Mouse (Mus musculus): Measurements from ENCODE around the gene Dbndd2.

Dbndd2 gene

DNA sequence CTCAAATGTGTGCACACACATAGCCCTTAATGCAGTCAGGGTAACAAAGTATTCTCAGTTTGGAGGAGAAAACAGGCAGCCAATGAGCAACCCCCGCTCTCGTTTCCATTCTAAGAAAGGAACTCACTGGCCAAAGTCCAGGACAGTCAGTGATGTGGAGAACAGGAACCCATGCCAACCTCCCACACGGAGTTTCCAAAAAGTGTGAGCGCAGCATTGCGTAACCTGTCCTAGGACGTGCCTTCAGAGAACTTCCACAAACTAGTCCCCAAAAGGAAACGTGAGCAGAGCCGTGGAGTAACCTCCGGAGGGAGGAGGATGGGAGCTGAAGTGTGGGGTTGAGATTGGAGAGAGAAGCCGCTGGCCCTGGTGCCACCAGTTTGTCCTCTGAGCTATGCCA, 31.1 kb upstream of the Dbndd2 start:
- no peak for DNase-seq

DNA sequence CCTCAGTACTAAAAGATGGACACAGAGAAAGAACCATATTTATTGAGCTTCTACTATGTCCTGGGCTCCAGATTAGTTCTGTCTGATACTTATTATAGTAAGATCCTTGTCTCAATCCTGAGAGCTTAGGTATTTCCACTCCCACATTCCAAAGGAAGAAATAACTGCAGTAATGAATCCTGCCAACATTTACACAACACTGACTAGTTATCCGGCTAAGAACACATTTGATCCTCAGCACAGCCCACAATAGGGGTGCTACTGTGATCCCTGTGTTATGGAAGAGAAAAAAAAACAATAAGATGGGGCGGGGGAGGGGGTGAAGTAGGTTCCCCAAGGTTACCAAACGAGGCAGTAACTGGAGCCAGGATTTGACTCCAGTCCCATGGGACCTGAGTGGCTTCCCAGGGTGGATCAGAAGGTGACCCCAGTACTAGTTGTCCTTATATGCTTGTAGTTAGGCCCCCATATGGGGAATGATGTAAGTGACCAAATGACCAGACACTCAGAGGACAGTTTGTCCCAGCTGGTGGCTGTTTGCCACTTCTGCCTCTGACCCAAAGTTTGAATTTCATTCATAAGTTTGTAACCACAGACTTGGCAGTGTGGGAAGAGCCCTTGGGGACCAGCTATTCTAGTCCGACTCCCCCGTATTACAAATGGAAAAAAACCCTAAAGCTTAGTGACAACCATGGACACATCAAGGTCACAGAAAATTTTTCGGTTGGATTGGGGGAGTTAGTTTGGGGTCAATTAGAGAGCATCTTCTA, 30.3 kb upstream of the Dbndd2 start:
- no peak for DNase-seq

DNA sequence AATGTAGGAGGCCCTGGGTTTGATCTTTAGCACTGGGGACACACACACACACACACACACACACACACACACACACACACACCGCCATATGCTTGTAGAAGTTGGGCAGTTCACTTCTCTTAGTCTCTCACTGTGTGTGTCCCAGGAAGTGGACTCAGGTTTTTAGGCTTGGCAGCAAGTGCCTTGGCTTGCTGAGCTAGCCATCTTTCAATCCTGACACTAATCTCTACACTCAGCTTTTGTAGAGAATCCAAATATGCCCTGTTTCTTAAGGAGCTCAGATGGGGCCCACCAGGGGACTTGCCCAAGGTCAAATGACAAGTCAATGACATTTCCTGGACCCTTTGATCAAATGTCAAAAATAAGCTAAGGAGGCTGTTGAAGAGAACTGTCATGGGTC, 29.5 kb upstream of the Dbndd2 start:
- no peak for DNase-seq

DNA sequence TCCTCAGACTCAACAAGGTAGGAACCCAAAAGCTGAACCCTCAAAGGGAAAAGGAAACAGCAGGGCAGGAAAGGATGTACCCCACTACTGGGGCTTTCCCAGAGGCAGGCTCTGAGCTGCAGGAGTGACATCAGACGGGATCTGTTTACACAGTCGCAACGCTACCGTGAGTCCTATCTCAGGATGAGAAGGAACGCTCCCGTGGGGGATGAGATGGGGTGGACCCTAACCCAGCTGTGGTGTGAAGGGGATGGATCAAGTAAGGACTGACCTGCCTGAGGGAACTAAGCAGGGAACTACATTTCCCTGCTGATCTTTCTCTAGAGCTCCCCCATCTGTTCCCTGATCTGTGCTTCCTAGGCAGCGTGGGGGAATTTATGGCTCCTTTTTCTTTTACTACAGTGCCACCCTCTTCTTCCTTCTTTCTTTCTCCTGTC, 29.0 kb upstream of the Dbndd2 start, which contains the start of gene Sys1:
Gene Sys1 (plus strand): TSS at position 101 of the 437 bp plus-strand sequence.
- DNase-seq = no peak

DNA sequence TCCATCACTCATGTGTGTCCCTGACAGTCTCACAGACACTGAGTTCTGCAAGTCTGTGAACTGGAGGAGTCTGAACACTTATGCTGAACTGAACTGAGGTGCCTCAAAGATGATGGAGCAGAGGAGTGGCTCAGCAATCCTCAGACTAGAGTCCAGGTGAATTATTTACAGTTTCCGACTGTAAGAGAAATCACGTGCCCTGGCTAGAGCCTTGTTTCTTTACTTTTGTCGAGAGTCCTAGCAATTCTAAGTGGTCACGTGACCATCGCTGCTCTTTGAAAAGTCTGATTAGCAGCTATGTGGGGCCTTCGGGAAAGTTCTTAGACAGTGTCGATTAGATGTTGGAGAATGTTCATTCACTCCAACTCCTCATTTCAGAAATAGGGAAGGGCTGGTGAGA, 28.0 kb upstream of the Dbndd2 start:
- no peak for DNase-seq

DNA sequence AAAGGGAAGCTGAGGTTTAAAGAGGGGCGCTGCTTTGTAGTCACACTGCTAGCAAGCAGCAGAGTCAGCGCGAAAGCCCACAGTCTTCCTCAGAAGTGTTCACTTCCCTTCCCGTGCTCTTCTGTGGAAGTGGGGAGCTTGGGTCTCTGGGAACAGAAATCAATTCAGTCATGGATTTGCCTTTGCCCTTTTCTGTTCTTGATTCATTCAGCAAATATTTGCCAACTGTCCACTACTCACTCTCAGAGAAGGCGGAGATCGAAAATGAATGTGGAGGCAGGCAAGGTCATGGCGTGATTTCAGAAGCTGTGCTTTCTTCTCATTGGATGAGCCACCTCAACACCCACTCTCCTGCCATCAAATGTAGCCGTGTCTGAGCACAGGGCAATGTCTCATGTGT, 27.4 kb upstream of the Dbndd2 start:
- DNase-seq = no peak

DNA sequence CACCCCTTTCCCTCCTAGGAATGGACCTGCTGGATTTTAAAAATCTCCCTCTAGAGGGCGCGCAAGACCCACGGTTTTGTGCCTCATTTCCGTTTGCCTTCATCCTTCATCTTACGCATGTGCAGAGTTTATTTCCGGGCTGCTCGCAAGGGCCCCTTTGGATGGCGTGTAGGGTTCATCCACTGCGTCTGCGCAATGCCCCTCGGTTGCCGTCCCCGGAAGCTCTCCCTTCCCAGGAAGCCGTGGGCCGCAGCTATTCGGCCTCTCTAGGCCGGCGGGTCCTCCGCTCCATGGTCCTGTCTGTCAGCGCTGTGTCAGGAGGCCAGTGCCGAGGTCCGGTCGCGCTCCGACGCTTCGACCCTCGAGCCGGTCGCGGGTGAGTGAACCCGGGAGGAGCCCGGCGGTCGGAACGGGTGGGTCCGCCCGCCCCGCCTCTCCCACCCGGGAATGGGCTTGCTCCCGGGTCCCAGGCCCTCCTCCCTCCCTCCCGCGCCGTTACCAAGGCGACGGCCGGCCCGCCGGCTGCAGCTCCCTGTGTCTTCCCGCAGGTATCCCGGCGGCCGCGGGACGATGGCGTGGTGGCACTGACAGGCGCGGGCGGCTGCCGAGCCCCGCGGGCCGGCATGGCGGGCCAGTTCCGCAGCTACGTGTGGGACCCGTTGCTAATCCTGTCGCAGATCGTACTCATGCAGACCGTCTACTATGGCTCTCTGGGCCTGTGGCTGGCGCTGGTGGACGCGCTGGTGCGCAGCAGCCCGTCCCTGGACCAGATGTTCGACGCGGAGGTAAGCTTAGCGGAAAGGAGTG, 25.0 kb upstream of the Dbndd2 start, which contains the start of gene Gm20458:
Gene Gm20458 (plus strand): TSS at position 223 of the 807 bp plus-strand sequence.
- DNase-seq = peak; percentile 97

DNA sequence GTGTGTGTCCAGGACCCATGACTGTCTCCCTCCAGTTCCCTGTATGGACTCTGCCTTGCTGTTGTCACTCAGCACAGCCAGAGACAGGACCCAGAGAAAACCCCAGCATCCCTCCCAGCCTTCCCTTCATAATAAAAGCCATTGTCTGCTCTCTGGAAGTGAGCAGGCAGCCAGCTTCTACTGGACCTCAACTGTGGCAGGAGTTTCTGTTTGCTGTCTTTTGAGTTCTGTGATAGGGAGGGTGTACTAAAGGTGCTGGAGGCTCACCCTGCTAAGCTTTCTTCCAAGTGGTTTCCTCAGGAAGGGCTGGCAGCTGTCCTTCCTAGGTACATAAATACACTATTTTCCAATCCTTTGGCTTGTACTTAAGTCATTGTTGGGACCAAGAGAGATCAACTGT, 20.7 kb upstream of the Dbndd2 start:
- DNase-seq = no peak

DNA sequence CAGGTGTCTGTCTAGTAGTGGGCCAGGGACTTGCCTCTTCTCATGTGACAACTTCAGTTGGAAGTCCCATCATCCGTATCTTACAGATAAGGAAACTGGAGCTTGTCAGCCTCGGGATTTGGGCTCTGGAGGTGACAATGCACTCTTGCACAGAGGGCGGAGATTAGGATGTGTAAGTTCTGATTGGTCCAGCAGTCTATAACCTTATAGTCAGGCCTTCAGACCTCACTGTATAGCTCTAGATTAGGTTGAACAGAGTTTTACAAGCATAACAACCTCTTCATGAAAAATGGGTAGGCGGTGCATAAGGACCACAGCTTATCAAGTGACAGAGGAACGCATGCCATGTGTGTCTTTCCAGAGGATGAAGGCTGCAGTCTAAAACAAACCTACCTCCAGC, 19.1 kb upstream of the Dbndd2 start:
- no peak for DNase-seq

DNA sequence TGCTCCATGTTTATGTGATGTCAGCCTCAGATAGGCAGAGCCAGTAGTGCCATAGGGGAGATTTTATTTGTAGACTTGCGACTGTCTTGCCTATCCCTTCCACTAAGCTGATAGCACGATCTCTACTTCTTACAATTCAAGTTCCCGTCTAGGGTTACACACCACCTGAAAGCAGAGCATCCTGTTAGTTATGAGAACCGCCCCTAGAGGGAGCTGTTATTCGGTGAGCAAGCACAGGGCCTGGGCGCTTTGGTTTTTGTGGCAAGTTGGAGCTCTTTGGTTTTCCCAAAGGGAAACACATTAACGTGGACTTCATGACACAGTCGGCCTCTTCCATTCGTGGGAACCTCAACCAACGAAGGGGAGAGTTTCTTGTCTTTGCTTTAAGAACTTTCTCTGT, 15.7 kb upstream of the Dbndd2 start:
- peak; percentile 72 to 79 for DNase-seq

DNA sequence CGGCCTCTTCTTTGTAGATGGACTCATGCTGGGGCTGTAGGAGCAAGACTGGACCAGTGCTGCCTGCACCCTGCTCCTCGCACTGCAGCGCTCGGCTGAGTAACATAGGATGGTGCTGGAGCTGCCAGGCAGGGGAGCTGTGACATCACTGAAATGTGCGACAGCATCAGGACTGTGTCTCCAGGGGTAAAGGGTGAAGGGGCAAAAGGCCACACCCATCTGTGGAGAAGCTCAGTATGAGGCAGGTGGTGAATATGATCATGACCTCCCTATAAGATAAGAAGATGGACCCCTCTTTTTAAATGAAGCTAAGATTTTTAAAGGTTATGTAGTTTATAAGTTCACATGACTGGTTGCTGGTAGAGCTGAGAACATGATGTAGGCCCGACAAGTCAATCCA, 12.3 kb upstream of the Dbndd2 start, which contains the start of gene Trp53tg5:
Gene Trp53tg5 (minus strand): TSS at position 101 of the 400 bp plus-strand sequence.
- DNase-seq = no peak

DNA sequence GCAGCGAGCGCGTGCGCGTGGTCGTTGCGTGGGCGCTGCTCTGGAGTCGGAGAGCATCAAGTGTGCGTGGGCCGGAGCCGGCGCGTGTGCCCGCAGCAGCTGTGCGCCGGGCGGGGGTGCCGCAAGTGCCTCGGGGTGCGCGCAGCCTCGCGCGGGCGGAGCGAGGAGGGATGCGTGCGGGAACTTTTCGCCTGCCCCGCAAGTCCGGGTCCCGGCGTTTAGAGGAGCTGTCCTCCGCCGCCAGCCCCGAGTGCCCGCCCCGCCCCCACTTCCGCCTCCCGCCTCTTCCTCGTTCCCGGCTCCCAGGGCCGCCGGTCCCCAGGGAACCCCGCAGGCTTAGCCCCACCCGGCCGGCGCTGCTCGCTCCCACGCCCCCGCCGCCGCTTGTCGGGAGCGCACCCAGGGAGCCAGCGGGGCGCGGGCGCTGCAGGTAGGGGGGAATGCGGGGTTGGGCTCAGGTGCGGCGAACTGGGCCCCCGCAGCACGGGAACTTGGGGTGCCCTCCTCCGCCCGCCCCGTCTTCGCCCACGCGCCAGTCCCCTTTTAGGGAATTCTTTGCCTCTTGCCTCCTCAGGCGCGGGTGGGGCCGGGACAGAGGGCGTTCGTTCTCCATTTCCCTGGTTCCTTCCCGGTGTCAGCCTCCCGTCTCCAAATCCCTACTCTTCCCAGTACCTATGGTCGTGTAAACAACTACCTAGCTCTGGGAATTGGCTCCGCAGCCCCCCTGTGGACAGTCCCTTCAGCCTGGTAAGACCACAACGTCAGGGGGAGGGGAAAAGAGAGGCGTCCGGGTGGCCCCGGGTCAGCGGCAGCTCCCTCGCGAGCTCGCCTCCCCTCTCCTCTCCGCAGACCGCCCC, 580 bp downstream of the Dbndd2 start:
- peak; percentile 84 for DNase-seq

DNA sequence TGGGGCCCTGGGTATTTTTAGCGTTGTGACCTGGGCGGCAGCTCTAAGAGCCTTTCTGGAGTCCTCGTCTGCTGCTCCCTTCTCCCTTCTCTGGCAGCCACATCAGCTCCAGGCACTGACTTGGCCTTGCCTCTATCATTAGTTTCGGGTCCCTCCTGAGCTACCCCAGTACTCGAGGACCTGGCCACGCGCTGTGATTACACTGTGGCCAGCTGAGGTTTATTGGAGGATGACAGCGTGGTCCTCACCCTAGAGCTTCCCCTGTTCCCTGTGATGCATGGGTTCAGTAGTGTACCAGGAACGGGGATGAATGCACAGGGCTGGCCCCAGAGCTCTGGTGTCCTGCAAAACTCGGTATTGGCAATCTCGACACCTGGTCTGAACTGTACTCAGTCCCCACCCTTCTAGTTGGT, 1.2 kb downstream of the Dbndd2 start:
- no peak for DNase-seq

DNA sequence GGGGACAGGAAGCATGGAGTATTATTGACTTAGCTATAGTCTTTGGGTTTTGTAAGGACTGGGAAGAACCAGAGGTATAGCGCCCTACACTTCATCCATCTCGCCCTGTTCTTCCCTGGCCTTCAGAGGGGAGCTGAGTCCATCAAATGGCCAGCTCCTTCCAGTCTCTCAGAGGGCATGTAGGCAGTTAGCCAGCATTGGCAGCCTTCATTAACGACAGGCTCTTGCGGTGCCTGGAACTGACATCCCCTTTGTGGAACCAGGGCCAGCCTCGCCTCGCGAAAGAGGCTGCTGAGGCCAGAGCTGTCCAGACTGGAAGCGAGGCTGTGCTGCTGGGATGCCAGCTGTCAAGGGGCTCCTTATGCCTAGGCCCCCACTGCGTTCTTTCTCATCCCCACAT, 1.9 kb downstream of the Dbndd2 start:
- peak; percentile 90 to 93 for DNase-seq

DNA sequence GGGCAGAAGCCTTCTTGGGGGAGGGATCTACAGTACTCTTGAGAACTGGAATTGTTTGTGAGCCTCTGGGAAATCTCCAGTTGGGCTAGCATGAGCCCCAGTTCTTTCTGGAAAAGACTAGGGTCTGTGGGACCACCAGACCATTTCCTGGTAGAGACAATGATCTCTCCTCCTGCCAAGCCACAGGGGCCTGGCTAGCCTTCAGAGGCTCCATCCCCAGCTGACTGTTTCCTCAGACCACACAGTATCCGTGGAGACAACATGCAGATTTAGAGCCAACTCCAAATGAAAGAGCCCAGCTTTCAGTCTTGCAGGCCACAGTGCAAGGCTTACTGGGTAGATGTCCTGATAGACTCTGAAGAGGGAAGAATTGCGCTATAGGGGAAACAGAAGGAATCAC, 8.2 kb downstream of the Dbndd2 start:
- no peak for DNase-seq

DNA sequence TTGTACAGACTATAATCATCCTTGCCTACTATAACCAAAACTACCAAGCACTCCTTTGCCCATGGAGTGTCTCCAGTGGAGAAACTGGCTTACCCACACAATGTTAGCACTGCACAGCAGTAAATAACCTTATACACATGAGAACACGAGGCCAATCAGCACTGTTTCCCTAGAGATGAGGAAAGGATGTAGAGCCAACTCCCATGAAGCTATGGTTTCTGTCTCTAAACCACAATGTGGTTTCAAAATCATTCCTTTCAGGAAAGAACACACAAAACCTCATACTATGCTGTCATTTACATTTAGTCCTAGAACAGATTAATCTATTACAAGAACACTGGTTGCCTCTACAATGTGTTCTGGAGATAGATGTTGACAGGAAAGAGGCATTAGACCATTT, 10.4 kb downstream of the Dbndd2 start:
- no peak for DNase-seq

DNA sequence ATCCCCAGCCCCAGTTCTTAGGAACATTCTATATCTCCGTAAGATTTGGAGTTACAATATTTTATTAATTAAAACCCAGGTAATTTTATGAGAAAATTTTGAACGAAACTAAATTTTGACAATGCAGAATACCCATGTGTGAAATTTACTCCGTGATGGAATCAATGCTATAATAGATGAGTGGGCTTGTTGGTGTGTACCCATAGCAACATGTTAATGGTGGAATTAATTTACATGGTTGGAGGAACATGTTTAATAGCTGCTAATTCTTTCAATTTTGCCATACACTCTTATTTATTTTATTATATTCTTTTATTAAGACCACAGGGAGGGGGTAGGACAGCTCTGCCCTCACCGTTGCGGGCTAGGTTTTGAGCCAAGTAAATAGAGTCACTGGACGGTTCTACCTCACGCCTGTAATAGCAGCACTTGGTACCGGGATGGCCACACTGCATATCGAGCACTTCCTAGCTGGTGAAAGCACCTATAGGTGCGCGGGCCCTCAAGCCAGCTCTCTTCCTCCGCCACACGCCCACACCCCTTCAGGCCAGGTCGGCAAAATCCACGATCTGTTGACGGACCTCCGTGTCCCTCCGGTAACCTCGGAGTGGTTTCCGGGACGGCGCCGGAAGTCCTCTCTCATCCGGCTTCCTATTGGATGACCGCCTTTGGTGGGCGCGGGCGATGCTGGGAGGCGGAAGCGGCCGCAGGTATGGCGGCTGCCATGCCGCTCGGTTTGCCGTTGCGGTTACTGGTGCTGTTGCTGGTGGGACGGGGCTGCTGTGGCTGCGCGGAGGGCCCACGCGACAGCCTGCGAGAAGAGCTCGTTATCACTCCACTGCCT, 11.2 kb downstream of the Dbndd2 start, which contains the start of gene Pigt:
Gene Pigt (plus strand): TSS at position 674 of the 844 bp plus-strand sequence.
- peak; percentile 89 to 90 for DNase-seq

DNA sequence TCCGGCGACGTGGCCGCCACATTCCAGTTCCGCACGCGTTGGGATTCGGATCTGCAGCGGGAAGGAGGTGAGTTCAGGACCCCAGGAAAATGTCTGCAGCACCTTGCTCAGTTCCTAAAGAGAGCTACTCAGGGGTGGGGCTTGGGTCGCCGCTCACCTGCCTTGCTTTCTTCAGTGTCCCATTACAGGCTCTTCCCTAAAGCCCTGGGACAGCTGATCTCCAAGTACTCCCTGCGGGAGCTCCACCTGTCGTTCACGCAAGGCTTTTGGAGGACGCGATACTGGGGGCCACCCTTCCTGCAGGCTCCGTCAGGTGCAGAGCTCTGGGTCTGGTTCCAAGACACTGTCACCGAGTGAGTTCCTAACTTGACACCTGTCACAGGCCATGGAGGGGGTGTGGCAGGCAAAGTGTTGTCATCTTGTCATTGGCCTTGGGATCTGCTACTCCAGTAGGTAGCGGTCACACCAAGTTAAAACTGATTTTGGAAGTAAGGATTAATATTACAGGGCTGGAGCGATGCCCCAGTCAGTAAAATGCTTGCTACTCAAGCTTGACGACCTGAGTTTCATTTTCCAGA, 11.9 kb downstream of the Dbndd2 start:
- peak in 1 of 2 experiments; percentile 35 for DNase-seq

DNA sequence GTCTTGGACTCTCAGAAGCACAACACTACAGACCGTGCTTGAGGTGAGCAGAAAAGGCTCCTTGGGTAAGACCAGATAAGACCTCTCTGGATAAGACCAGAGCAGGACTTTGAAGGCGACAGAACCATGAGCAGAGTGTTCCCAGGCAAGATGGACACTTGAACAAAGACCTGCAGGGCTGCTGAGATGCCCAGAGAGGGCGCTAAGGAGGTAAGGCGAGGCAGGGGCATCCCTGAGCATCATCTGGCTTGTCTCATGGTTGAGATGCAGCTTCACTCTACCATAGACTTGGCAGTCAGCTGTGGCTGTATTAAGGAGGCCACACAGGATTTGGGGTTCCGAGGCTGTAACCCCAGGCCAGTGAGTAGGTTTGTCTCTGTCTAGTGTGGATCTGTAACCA, 13.4 kb downstream of the Dbndd2 start:
- peak in 1 of 2 experiments; percentile 30 for DNase-seq

DNA sequence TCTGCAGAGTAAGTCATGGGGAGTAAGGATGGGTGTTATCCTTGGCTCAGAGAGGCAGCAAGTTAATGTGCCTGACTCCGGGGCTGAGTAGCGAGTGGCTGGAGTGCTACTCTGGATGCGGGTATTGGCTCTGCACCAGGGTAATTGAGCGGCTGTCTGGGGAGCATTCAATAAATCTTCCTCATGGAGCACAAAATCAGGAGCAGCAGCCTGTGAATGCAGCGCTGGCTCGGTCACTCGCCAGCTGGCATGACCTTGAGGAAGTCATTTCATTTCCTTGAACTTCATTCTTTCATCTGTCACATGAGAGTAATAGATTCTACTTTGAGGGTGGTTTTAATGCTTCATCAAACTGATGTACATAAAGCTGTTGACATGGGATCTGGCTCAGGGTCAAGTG, 14.6 kb downstream of the Dbndd2 start:
- DNase-seq = peak in 1 of 2 experiments; percentile 25

DNA sequence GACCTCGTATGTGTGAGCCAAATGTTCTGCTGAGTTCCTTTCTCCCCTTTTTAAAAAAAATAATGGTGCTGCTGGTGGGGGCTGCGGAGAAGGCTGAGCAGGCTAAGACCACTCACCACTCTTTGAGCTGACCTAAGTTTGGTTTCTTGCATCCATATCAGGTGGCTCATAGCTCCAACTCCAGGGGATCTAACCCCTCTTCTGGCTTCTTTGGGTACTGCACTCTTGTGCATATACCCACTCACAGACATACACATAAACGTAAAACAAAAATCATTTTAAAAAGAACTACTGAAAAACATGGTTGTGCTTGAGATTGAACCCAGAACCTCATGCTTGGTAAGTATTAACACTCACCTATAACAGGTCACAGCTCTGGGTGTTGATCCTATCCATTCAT, 19.0 kb downstream of the Dbndd2 start:
- DNase-seq = no peak

All from cerebellum, postnatal 14 days (tissue).